Comparison of ENCODE assay signal across 14 mouse cellular contexts in genomic region chr14:78329765-78330451, GRCm38 (mm10). TPM values are rescaled to one million over a fixed set of nuclear protein-coding genes. Genes with fewer than 3 reads are reported as not detected.
DNase-seq lines count a peak whose midpoint lies in the region; ATAC-seq and TF ChIP-seq lines count a peak whose summit lies in the region.
"Had no signal": no experiment of that assay in that cellular context is flagged by ENCODE, and none has a peak within 500 bp of the region (broad histone marks: within the 10 kb centered on the region; RNA-seq: fewer than 3 reads in every experiment).

No protein-coding gene starts in this region.

- no peak overlapping the region; the same call in 1 of the 2 replicates for H3K27ac ChIP-seq in embryonic facial prominence, embryonic 12.5 days
- H3K27ac ChIP-seq in embryonic facial prominence, embryonic 10.5 days (replicated peaks) = no peak overlapping the region
- H3K27ac ChIP-seq in embryonic facial prominence, embryonic 15.5 days (replicated peaks) = no peak overlapping the region; the same call in 1 of the 2 replicates
- no peak overlapping the region for H3K27ac ChIP-seq in gastrocnemius, adult 2 months
- H3K27ac ChIP-seq in neural tube, embryonic 15.5 days (replicated peaks) = no peak overlapping the region
- H3K27ac ChIP-seq: hindbrain, embryonic 10.5 days had no signal

- no peaks in the 10 kb centered on the region for H3K9me3 ChIP-seq in embryonic facial prominence, embryonic 12.5 days
- H3K9me3 ChIP-seq in embryonic facial prominence, embryonic 10.5 days = no peaks in the 10 kb centered on the region
- no peaks in the 10 kb centered on the region for H3K9me3 ChIP-seq in embryonic facial prominence, embryonic 15.5 days (replicated peaks)
- no peaks in the 10 kb centered on the region for H3K9me3 ChIP-seq in neural tube, embryonic 15.5 days (replicated peaks)
- H3K9me3 ChIP-seq: hindbrain, embryonic 10.5 days; megakaryocyte, embryonic 14.5 days had no signal

- no peaks in the 10 kb centered on the region for H3K36me3 ChIP-seq in embryonic facial prominence, embryonic 12.5 days
- H3K36me3 ChIP-seq in embryonic facial prominence, embryonic 10.5 days (replicated peaks) = no peaks in the 10 kb centered on the region
- H3K36me3 ChIP-seq in embryonic facial prominence, embryonic 15.5 days = no peaks in the 10 kb centered on the region
- H3K36me3 ChIP-seq in neural tube, embryonic 15.5 days = no peaks in the 10 kb centered on the region
- H3K36me3 ChIP-seq: hindbrain, embryonic 10.5 days had no signal

- 70% methylated on average over 8 of the region's 8 CpGs for WGBS in embryonic facial prominence, embryonic 12.5 days
- 78% methylated on average over 8 of the region's 8 CpGs for WGBS in embryonic facial prominence, embryonic 10.5 days
- WGBS in embryonic facial prominence, embryonic 15.5 days = 62% methylated on average over 8 of the region's 8 CpGs
- 79% methylated on average over 8 of the region's 8 CpGs for WGBS in neural tube, embryonic 15.5 days

- no peak overlapping the region for H3K4me3 ChIP-seq in embryonic facial prominence, embryonic 12.5 days
- no peak overlapping the region for H3K4me3 ChIP-seq in embryonic facial prominence, embryonic 10.5 days
- H3K4me3 ChIP-seq in embryonic facial prominence, embryonic 15.5 days (replicated peaks) = no peak overlapping the region
- no peak overlapping the region for H3K4me3 ChIP-seq in gastrocnemius, adult 2 months
- no peak overlapping the region for H3K4me3 ChIP-seq in neural tube, embryonic 15.5 days (replicated peaks)
- H3K4me3 ChIP-seq: erythroblast, embryonic 14.5 days; hindbrain, embryonic 10.5 days had no signal

- no peak for DNase-seq in embryonic facial prominence, embryonic 10.5 days (ENCODE audit: low spot score)
- DNase-seq in kidney, postnatal 4 days = peak; percentile 11 to 14
- no peak for DNase-seq in kidney, adult 11 months
- peak; percentile 18 for DNase-seq in lung, postnatal 14 days
- DNase-seq in gastrocnemius, adult 2 months = no peak
- DNase-seq: cerebellum, postnatal 14 days; kidney, postnatal 10 days had no signal

- 0 out of 2 replicates have a peak, but pooled peaks have one; percentile 15 for ATAC-seq in embryonic facial prominence, embryonic 12.5 days (ENCODE audit: insufficient number of reproducible peaks, insufficient read depth, low FRiP score, low TSS enrichment)
- ATAC-seq in embryonic facial prominence, embryonic 15.5 days (ENCODE audit: insufficient number of reproducible peaks, low FRiP score, low TSS enrichment, low read depth) = peak; percentile 43
- ATAC-seq in neural tube, embryonic 15.5 days (ENCODE audit: low FRiP score) = no peak

- intact Hi-C loops in gastrocnemius, adult 2 months (cut with DNase I) = no loop called here

- no peak overlapping the region for H3K4me2 ChIP-seq in embryonic facial prominence, embryonic 12.5 days (replicated peaks)
- H3K4me2 ChIP-seq in embryonic facial prominence, embryonic 15.5 days (replicated peaks) = no peak overlapping the region
- H3K4me2 ChIP-seq in neural tube, embryonic 15.5 days = no peak overlapping the region
- H3K4me2 ChIP-seq: liver, embryonic 11.5 days had no signal

- TF ChIP-seq CTCF in gastrocnemius, adult 2 months (IDR thresholded peaks at IDR 0.05) = no peak

- peaks cover 6% of the 10 kb centered on the region for H3K4me1 ChIP-seq in embryonic facial prominence, embryonic 12.5 days
- peaks cover 13% of the 10 kb centered on the region for H3K4me1 ChIP-seq in embryonic facial prominence, embryonic 10.5 days
- H3K4me1 ChIP-seq in embryonic facial prominence, embryonic 15.5 days = no peaks in the 10 kb centered on the region
- no peaks in the 10 kb centered on the region for H3K4me1 ChIP-seq in neural tube, embryonic 15.5 days
- H3K4me1 ChIP-seq: hindbrain, embryonic 10.5 days had no signal

- H3K27me3 ChIP-seq in embryonic facial prominence, embryonic 12.5 days = no peaks in the 10 kb centered on the region
- no peaks in the 10 kb centered on the region for H3K27me3 ChIP-seq in embryonic facial prominence, embryonic 10.5 days (replicated peaks; ENCODE audit: low read depth, poor library complexity, severe bottlenecking)
- H3K27me3 ChIP-seq in embryonic facial prominence, embryonic 15.5 days = no peaks in the 10 kb centered on the region
- no peaks in the 10 kb centered on the region for H3K27me3 ChIP-seq in neural tube, embryonic 15.5 days (replicated peaks)

- no peak overlapping the region for H3K9ac ChIP-seq in embryonic facial prominence, embryonic 12.5 days
- no peak overlapping the region for H3K9ac ChIP-seq in embryonic facial prominence, embryonic 15.5 days
- H3K9ac ChIP-seq in neural tube, embryonic 15.5 days (replicated peaks) = no peak overlapping the region

RNA-seq across cellular contexts. Expression of gene Tnfsf11, which starts 22.1 kb away (rescaled TPM):
- polyA plus RNA-seq in embryonic facial prominence, embryonic 12.5 days (2016; fragmentation: Nextera tagmentation; extraction: Ambion mirVana) = 0.75 and 0.78 TPM in 2 replicates
- polyA plus RNA-seq in embryonic facial prominence, embryonic 10.5 days (2016; fragmentation: Nextera tagmentation; extraction: Ambion mirVana) = 0.09 TPM in 2 replicates
- 2.5 and 2.7 TPM in 2 replicates for polyA plus RNA-seq in embryonic facial prominence, embryonic 15.5 days (2015; fragmentation: Nextera tagmentation; extraction: Ambion mirVana)
- not detected for total RNA-seq in gastrocnemius, adult 2 months (2021)
- 0.09 and 1.0 TPM in 2 replicates for polyA plus RNA-seq in neural tube, embryonic 15.5 days (2015; fragmentation: Nextera tagmentation; extraction: Ambion mirVana)
- polyA plus RNA-seq: erythroblast, embryonic 14.5 days had no signal

Comparison
In these comparisons a context has a peak if more than half of its experiments do, and no peak if none do; other contexts are left out.
1. DNase-seq: peak in kidney, postnatal 4 days (2 of 2) and lung, postnatal 14 days (single experiment); none in embryonic facial prominence, embryonic 10.5 days (single experiment), kidney, adult 11 months (single experiment) and gastrocnemius, adult 2 months (single experiment).